Mouse (Mus musculus) monocyte, adult 5-6 weeks (primary cell): Measurements from ENCODE around the gene Lmo3. TPM values are rescaled to one million over a fixed set of nuclear protein-coding genes. Genes with fewer than 3 reads are reported as not detected.

ENCODE experiments used
- ATAC-seq: fragments of 153-309, 156-312 bp; replicated peaks from 2 replicates; pipeline ENCODE4 v1.8.0; 2017; ENCODE audit warnings: mild to moderate bottlenecking; ENCODE audit not compliant: low TSS enrichment, insufficient number of reproducible peaks, severe bottlenecking, poor library complexity, low FRiP score
- total RNA-seq: library from RNA; stranded (forward); fragments of 200-1000, 200-491, 200-594 nt; gene quantifications from 3 replicates; pipeline ENCODE4 v1.2.3, GENCODE M21; 2017

Gene Lmo3
- total RNA-seq, 1 experiment from 2014 or later = not detected

GRCm38 (mm10) chr6:138427394-138427793 is 154.4 kb downstream of the Lmo3 start:
- ATAC-seq = no peak

- no peak for ATAC-seq
Observed at GRCm38 (mm10) chr6:138426894-138427293, 154.9 kb downstream of the Lmo3 start.

- ATAC-seq = no peak
Observed at GRCm38 (mm10) chr6:138424514-138425225, 157.1 kb downstream of the Lmo3 start.

GRCm38 (mm10) chr6:138422671-138423321 is 159.0 kb downstream of the Lmo3 start:
- no peak for ATAC-seq

GRCm38 (mm10) chr6:138421931-138422531 is 159.7 kb downstream of the Lmo3 start:
- no peak for ATAC-seq

- no peak for ATAC-seq
Observed at GRCm38 (mm10) chr6:138421191-138421613, 160.6 kb downstream of the Lmo3 start.

GRCm38 (mm10) chr6:138420536-138420891 is 161.3 kb downstream of the Lmo3 start:
- no peak for ATAC-seq

GRCm38 (mm10) chr6:138419871-138420535 is 161.8 kb downstream of the Lmo3 start:
- no peak for ATAC-seq

GRCm38 (mm10) chr6:138412075-138412474 is 169.7 kb downstream of the Lmo3 start:
- no peak for ATAC-seq

- no peak for ATAC-seq
Observed at GRCm38 (mm10) chr6:138402031-138402430, 179.7 kb downstream of the Lmo3 start.

GRCm38 (mm10) chr6:138398836-138399235 is 182.9 kb downstream of the Lmo3 start:
- no peak for ATAC-seq

- no peak for ATAC-seq
Observed at GRCm38 (mm10) chr6:138391085-138391484, 190.7 kb downstream of the Lmo3 start.

- ATAC-seq = no peak
Observed at GRCm38 (mm10) chr6:138388168-138388936, 193.4 kb downstream of the Lmo3 start.

GRCm38 (mm10) chr6:138383208-138383607 is 198.6 kb downstream of the Lmo3 start:
- no peak for ATAC-seq

GRCm38 (mm10) chr6:138371176-138371575 is 210.6 kb downstream of the Lmo3 start:
- ATAC-seq = no peak

GRCm38 (mm10) chr6:138364111-138364510 is 217.7 kb downstream of the Lmo3 start:
- no peak for ATAC-seq

- ATAC-seq = no peak
Observed at GRCm38 (mm10) chr6:138350587-138351345, 231.0 kb downstream of the Lmo3 start.

GRCm38 (mm10) chr6:138346558-138346957 is 235.2 kb downstream of the Lmo3 start:
- no peak for ATAC-seq
